Mouse (Mus musculus): Measurements from ENCODE around the gene Nfs1. TPM values are rescaled to one million over a fixed set of nuclear protein-coding genes. Genes with fewer than 3 reads are reported as not detected.

Gene Nfs1
- total RNA-seq, 2 experiments from 2014 or later, result 35.2 to 35.3 TPM

Other genes with a start within 250 kb of the Nfs1 start
- gene Uqcc1, start 213.9 kb downstream of the Nfs1 start, total RNA-seq (2021), result 10 to 100 TPM; 75.1 to 80.2 TPM
- not detected for gene Gm15557, start 203.5 kb downstream of the Nfs1 start, total RNA-seq (2021)
- under 1 TPM; 0.10 to 0.15 TPM for gene Gdf5, start 198.8 kb downstream of the Nfs1 start, total RNA-seq (2021)
- gene Cep250, start 187.7 kb downstream of the Nfs1 start, total RNA-seq (2021), result 10 to 100 TPM; 19.0 to 22.7 TPM
- under 1 TPM; 0.23 to 0.59 TPM for gene 6430550D23Rik, start 136.2 kb downstream of the Nfs1 start, total RNA-seq (2021)
- gene Ergic3, start 136.1 kb downstream of the Nfs1 start, total RNA-seq (2021), result 10 to 100 TPM; 92.9 to 98.5 TPM
- not detected for gene Fer1l4, start 91.2 kb downstream of the Nfs1 start, total RNA-seq (2021)
- 1 to 10 TPM in 1 of 2 experiments, under 1 TPM in 1; 0.49 to 1.1 TPM for gene Spag4, start 79.0 kb downstream of the Nfs1 start, total RNA-seq (2021)
- gene Cpne1, start 32.2 kb downstream of the Nfs1 start, total RNA-seq (2021), result 10 to 100 TPM; 19.1 to 20.9 TPM
- 10 to 100 TPM; 25.3 to 27.4 TPM for gene Rbm12, start 32.2 kb downstream of the Nfs1 start, total RNA-seq (2021)
- gene Gm28036, start 17.1 kb downstream of the Nfs1 start, total RNA-seq (2021), result 10 to 100 TPM; 19.6 to 21.3 TPM
- gene Romo1, start 147 bp downstream of the Nfs1 start, total RNA-seq (2021), result 100 to 1,000 TPM; 215 to 232 TPM
- 100 to 1,000 TPM; 246 to 293 TPM for gene Rbm39, start 36.1 kb upstream of the Nfs1 start, total RNA-seq (2021)
- 10 to 100 TPM; 39.1 to 41.4 TPM for gene Phf20, start 52.3 kb upstream of the Nfs1 start, total RNA-seq (2021)
- 1 to 10 TPM; 2.8 to 2.9 TPM for gene Cnbd2, start 168.1 kb upstream of the Nfs1 start, total RNA-seq (2021)
- gene Scand1, start 168.5 kb upstream of the Nfs1 start, total RNA-seq (2021), result 10 to 100 TPM; 63.7 to 76.2 TPM

Measured in gastrocnemius, postnatal 4 days (tissue).